Mouse (Mus musculus) forebrain, embryonic 16.5 days (tissue): ENCODE data around the gene Med12l. TPM values are rescaled to one million over a fixed set of nuclear protein-coding genes. Genes with fewer than 3 reads are reported as not detected.

ENCODE experiments used
- ATAC-seq: fragments of 200-750 bp; cut with Nextera tagmentation; 2 replicates; pipeline ENCODE4 v1.8.0; 2017; ENCODE audit warnings: mild to moderate bottlenecking, moderate library complexity
- H3K27ac ChIP-seq: fragments of 300-500 bp; sonication (generic); 2 replicates; pipeline ENCODE4 v1.5.1; 2014; ENCODE audit warnings: low read length, control low read depth
- H3K27me3 ChIP-seq: fragments of 300-500 bp; sonication (generic); replicated peaks from 2 replicates; pipeline ENCODE4 v1.6.1; 2014; ENCODE audit warnings: low read length; ENCODE audit not compliant: control insufficient read depth, insufficient read depth
- H3K36me3 ChIP-seq: fragments of 300-500 bp; sonication (generic); 2 replicates; pipeline ENCODE4 v1.6.1; 2014; ENCODE audit not compliant: control insufficient read depth, insufficient read depth
- H3K4me1 ChIP-seq: fragments of 300-500 bp; sonication (generic); replicated peaks from 2 replicates; pipeline ENCODE4 v1.6.1; 2014; ENCODE audit warnings: low read length; ENCODE audit not compliant: control insufficient read depth, insufficient read depth
- H3K4me2 ChIP-seq: fragments of 300-500 bp; sonication (generic); 2 replicates; pipeline ENCODE4 v1.6.1; 2014; ENCODE audit warnings: mild to moderate bottlenecking, low read length, control low read depth
- H3K4me3 ChIP-seq: fragments of 300-500 bp; sonication (generic); replicated peaks from 2 replicates; pipeline ENCODE4 v1.5.1; 2014; ENCODE audit warnings: mild to moderate bottlenecking, low read length, control low read depth
- H3K9ac ChIP-seq: fragments of 300-500 bp; sonication (generic); replicated peaks from 2 replicates; pipeline ENCODE4 v1.6.1; 2014; ENCODE audit warnings: low read depth, low read length, control low read depth
- H3K9me3 ChIP-seq: fragments of 300-500 bp; sonication (generic); 2 replicates; pipeline ENCODE4 v1.6.1; 2016; ENCODE audit warnings: low read length; ENCODE audit not compliant: control insufficient read depth
- WGBS: fragments of 180-500 bp; shearing (Covaris S2); extraction: QIAGEN DNeasy Blood & Tissue Kit; methylation state at CpG from one replicate; pipeline ENCODE4 v1.1.7; 2014; 5-methylcytosine and 5-hydroxymethylcytosine counted together
- polyA plus RNA-seq: library from polyadenylated mRNA; unstranded; fragments of >200 nt; fragmentation: Nextera tagmentation; extraction: Ambion mirVana; gene quantifications from 2 replicates; pipeline ENCODE4 v1.2.1, GENCODE M21; 2015

Gene Med12l
- polyA plus RNA-seq, 1 experiment from 2014 or later = 4.3 TPM

- no peaks in the 10 kb centered on the region for H3K9me3 ChIP-seq
- no peak overlapping the region for H3K9ac ChIP-seq
- WGBS = 94% methylated on average over 1 of the region's 1 CpGs
- H3K4me1 ChIP-seq = no peaks in the 10 kb centered on the region
- ATAC-seq = no peak
- H3K4me2 ChIP-seq = no peak overlapping the region
- no peaks in the 10 kb centered on the region for H3K36me3 ChIP-seq
- H3K27ac ChIP-seq = no peak overlapping the region
- H3K4me3 ChIP-seq = no peak overlapping the region
- no peaks in the 10 kb centered on the region for H3K27me3 ChIP-seq
These were observed 356.3 kb downstream of the Med12l start for GRCm38 (mm10) chr3:59361895-59362294.

Other genes starting within 250 kb of the Med12l start
- not detected in 2 replicates for gene Mindy4b-ps, start 183.5 kb upstream of the Med12l start, polyA plus RNA-seq
- gene Clrn1, start 120.5 kb upstream of the Med12l start, polyA plus RNA-seq = 0.94 and 2.0 TPM in 2 replicates
- 0.81 and 1.8 TPM in 2 replicates for gene Gpr171, start 96.0 kb downstream of the Med12l start, polyA plus RNA-seq
- gene P2ry14, start 147.8 kb downstream of the Med12l start, polyA plus RNA-seq = 3.9 and 4.3 TPM in 2 replicates
- gene Gpr87, start 189.3 kb downstream of the Med12l start, polyA plus RNA-seq = 0.22 TPM in 1 of 2 replicates, not detected in the other
- gene P2ry13, start 205.1 kb downstream of the Med12l start, polyA plus RNA-seq = 1.8 and 2.2 TPM in 2 replicates